Mouse (Mus musculus) CH12.LX (cell line): Measurements from ENCODE around the gene Ryk.

Experiments used
- CHD1 ChIP-seq: IDR thresholded peaks from 2 replicates; pipeline ENCODE4 v1.6.1; 2012; ENCODE audit warnings: low read depth, low read length, improper control_type of control experiment, inconsistent platforms
- CTCF ChIP-seq, 2 experiments: IDR thresholded peaks in 1 of 2; conservative IDR thresholded peaks in 1 of 2; 2 replicates each; pipeline ENCODE4 v1.5.1; 2011 to 2012; ENCODE audit warnings: low read depth in 2 of 2, low read length in 2 of 2, improper control_type of control experiment in 1 of 2, inconsistent platforms in 1 of 2, mild to moderate bottlenecking in 1 of 2, moderate library complexity in 1 of 2
- EP300 ChIP-seq: IDR thresholded peaks from 2 replicates; pipeline ENCODE4 v1.6.1; 2011; ENCODE audit warnings: low read length, improper control_type of control experiment
- POLR2A ChIP-seq: IDR thresholded peaks from 2 replicates; pipeline ENCODE4 v1.6.1; 2011; ENCODE audit warnings: low read depth, mild to moderate bottlenecking, improper control_type of control experiment, low read length
- USF1 ChIP-seq: IDR thresholded peaks from 2 replicates; pipeline ENCODE4 v1.6.1; 2014; ENCODE audit warnings: low read depth, mild to moderate bottlenecking, inconsistent platforms, low read length, improper control_type of control experiment

- no peak for TF ChIP-seq CTCF (conservative IDR thresholded peaks at IDR 0.05 in 1 of 2, IDR thresholded peaks at IDR 0.05 in 1 of 2; ENCODE audit: low read depth in 2 of 2, low read length in 2 of 2)
- TF ChIP-seq USF1: no peak
- no peak for TF ChIP-seq EP300
- no peak for TF ChIP-seq POLR2A
- no peak for TF ChIP-seq CHD1
Measured at GRCm38 (mm10) chr9:102793286-102793809, 41.4 kb upstream of the Ryk start.
